Mouse (Mus musculus) limb, embryonic 15.5 days (tissue): Measurements from ENCODE around the gene Slc17a7. TPM values are rescaled to one million over a fixed set of nuclear protein-coding genes. Genes with fewer than 3 reads are reported as not detected.
"Not testable (repeated sequence)": the region's sequence is repeated elsewhere in the genome, so short reads cannot be mapped to it uniquely, and the experiment has no call there.

Source experiments
- ATAC-seq: fragments of 200-750 bp; cut with Nextera tagmentation; 2 replicates; pipeline ENCODE4 v1.8.0; 2017; ENCODE audit warnings: low read depth, moderate TSS enrichment; ENCODE audit not compliant: insufficient number of reproducible peaks, low FRiP score, low TSS enrichment
- H3K27ac ChIP-seq: fragments of 300-500 bp; sonication (generic); 2 replicates; pipeline ENCODE4 v1.5.1; 2015; ENCODE audit warnings: moderate library complexity, mild to moderate bottlenecking, inconsistent platforms
- H3K27me3 ChIP-seq: fragments of 300-500 bp; sonication (generic); 2 replicates; pipeline ENCODE4 v1.6.1; 2015; ENCODE audit warnings: inconsistent platforms
- H3K36me3 ChIP-seq: fragments of 300-500 bp; sonication (generic); 2 replicates; pipeline ENCODE4 v1.6.1; 2015; ENCODE audit warnings: inconsistent platforms
- H3K4me1 ChIP-seq: fragments of 300-500 bp; sonication (generic); 2 replicates; pipeline ENCODE4 v1.6.1; 2015; ENCODE audit warnings: inconsistent platforms
- H3K4me2 ChIP-seq: fragments of 300-500 bp; sonication (generic); 2 replicates; pipeline ENCODE4 v1.6.1; 2015; ENCODE audit warnings: mild to moderate bottlenecking, inconsistent platforms
- H3K4me3 ChIP-seq: fragments of 300-500 bp; sonication (generic); 2 replicates; pipeline ENCODE4 v1.5.1; 2015; ENCODE audit warnings: mild to moderate bottlenecking, inconsistent platforms
- H3K9ac ChIP-seq: fragments of 300-500 bp; sonication (generic); 2 replicates; pipeline ENCODE4 v1.6.1; 2015; ENCODE audit warnings: inconsistent platforms
- H3K9me3 ChIP-seq: fragments of 300-500 bp; sonication (generic); 2 replicates; pipeline ENCODE4 v1.6.1; 2016; ENCODE audit warnings: inconsistent platforms
- WGBS: fragments of 180-500 bp; shearing (Covaris S2); methylation state at CpG from one replicate; pipeline ENCODE4 v1.1.7; 2015; 5-methylcytosine and 5-hydroxymethylcytosine counted together
- polyA plus RNA-seq: library from polyadenylated mRNA; unstranded; fragments of >200 nt; fragmentation: Nextera tagmentation; extraction: Ambion mirVana; gene quantifications from 2 replicates; pipeline ENCODE4 v1.2.1, GENCODE M21; 2015

Slc17a7 gene
- polyA plus RNA-seq, 1 experiment from 2014 or later: 0.12 TPM

DNA sequence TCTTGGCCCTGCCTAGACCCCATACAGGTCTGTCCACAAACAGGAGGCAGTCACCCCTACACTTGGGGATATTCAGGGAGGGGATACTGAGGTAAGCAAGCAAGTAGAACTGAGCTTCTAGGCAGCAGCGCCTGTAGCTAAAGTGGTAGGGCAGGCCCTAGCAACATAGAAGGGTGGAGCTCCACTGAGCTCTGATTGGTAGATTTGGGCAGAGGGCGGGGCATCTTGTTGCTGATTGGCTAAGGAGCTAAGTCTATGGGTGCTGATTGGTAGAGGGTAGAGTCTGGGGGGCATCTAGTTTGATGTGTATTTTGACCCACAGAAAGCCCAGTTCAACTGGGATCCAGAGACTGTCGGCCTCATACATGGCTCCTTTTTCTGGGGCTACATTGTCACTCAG lies 5.7 kb downstream of the Slc17a7 start:
- Histone ChIP-seq H3K36me3 (no peaks in the 10 kb centered on the region), H3K27ac (no peak overlapping the region), H3K9me3 (peaks cover 8% of the 10 kb centered on the region; the same call in 1 of the 2 replicates), H3K9ac (no peak overlapping the region), H3K27me3 (peaks cover 94% of the 10 kb centered on the region), H3K4me3 (no peak overlapping the region), H3K4me1 (no peaks in the 10 kb centered on the region), H3K4me2 (no peak overlapping the region)
- no peak for ATAC-seq
- 87% methylated on average over 3 of the region's 3 CpGs for WGBS

DNA sequence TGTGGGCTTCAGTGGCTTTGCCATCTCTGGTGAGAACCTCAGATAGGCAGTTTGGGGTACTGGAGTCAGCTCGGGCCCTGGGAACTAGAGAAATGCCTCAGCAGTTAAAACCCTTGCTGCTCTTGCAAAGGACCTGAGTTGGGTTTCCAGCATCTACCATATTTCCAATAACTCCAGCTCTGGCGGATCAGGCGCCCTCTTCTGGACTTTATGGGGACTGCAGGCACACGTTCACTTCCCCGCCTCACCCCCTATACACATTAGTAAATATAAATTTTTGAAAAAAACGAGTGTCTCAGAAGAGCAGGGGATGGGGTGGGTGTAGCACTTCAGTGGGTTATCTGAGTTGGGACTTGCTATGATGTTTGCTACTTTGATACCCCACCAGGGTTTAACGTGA lies 9.2 kb downstream of the Slc17a7 start:
- H3K27ac ChIP-seq: no peak overlapping the region
- no peak overlapping the region for H3K4me3 ChIP-seq
- H3K36me3 ChIP-seq: no peaks in the 10 kb centered on the region
- no peak for ATAC-seq
- peaks cover 94% of the 10 kb centered on the region for H3K27me3 ChIP-seq
- peaks cover 20% of the 10 kb centered on the region for H3K4me1 ChIP-seq
- no peak overlapping the region for H3K9ac ChIP-seq
- WGBS: 55% methylated on average over 7 of the region's 7 CpGs
- no peak overlapping the region for H3K4me2 ChIP-seq
- H3K9me3 ChIP-seq: peaks cover 8% of the 10 kb centered on the region; the same call in 1 of the 2 replicates

DNA sequence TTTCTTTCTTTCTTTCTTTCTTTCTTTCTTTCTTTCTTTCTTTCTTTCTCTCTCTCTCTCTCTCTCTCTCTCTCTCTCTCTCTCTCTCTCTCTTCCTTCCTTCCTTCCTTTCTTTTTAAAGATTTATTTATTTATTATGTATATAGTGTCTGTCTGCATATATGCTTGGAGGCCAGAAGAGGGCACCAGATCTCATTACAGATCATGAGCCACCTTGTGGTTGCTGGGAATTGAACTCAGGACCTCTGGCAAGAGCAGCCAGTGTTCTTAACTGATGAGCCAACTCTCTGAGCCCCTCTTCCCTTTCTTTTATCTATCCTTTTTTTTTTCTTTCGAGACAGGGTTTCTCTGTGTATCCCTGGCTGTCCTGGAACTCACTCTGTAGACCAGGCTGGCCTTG lies 10.0 kb downstream of the Slc17a7 start:
- H3K9me3 ChIP-seq, H3K36me3 ChIP-seq, H3K4me2 ChIP-seq, H3K9ac ChIP-seq, H3K27ac ChIP-seq, H3K4me3 ChIP-seq, ATAC-seq: not testable (repeated sequence)
- Histone ChIP-seq H3K4me1 (peaks cover 20% of the 10 kb centered on the region), H3K27me3 (peaks cover 94% of the 10 kb centered on the region)
- WGBS: 64% methylated on average over 1 of the region's 1 CpGs

DNA sequence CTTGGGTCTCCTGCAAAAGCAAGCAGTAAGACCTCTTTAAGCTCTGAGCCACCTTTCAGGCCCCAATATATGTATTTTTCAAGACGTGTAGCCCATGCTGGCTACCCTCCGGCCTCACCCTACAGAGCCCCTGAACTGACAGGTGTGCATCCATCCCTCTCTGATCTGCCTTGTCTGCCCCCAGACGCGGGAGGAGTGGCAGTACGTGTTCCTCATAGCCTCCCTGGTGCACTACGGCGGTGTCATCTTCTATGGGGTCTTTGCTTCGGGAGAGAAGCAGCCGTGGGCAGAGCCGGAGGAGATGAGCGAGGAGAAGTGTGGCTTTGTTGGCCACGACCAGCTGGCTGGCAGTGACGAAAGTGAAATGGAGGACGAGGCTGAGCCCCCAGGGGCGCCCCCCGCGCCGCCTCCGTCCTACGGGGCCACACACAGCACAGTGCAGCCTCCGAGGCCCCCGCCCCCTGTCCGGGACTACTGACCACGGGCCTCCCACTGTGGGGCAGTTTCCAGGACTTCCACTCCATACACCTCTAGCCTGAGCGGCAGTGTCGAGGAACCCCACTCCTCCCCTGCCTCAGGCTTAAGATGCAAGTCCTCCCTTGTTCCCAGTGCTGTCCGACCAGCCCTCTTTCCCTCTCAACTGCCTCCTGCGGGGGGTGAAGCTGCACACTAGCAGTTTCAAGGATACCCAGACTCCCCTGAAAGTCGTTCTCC lies 11.0 kb downstream of the Slc17a7 start:
- Histone ChIP-seq H3K4me2 (0 out of 2 replicates have a peak overlapping the region, but pooled peaks have one; percentile 15), H3K9me3 (peaks cover 4% of the 10 kb centered on the region; the same call in 1 of the 2 replicates), H3K4me1 (peaks cover 20% of the 10 kb centered on the region), H3K27me3 (peaks cover 94% of the 10 kb centered on the region), H3K27ac (no peak overlapping the region), H3K36me3 (no peaks in the 10 kb centered on the region), H3K9ac (no peak overlapping the region), H3K4me3 (peak overlapping the region; percentile 21)
- no peak for ATAC-seq
- WGBS: 3% methylated on average over 29 of the region's 29 CpGs

DNA sequence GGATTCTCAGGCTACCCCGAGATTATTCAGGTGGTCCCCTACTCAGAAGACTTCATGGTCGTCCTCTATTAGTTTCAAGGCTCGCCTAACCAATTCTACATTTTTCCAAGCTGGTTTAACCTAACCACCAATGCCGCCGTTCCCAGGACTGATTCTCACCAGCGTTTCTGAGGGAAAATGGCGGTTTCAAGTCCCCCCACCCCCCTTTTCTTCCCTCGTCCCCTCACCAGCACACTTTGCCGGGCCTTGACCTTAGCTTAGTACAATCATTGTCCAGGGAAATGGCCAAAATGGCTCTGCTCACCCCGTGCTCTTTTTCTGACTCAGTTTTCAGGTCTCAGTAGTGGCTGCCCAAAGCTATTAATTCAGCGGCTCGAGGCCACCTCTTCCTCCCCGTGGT lies 11.6 kb downstream of the Slc17a7 start:
- no peaks in the 10 kb centered on the region for H3K36me3 ChIP-seq
- no peaks in the 10 kb centered on the region; the same call in 1 of the 2 replicates for H3K9me3 ChIP-seq
- H3K9ac ChIP-seq: no peak overlapping the region
- 2% methylated on average over 13 of the region's 13 CpGs for WGBS
- H3K4me1 ChIP-seq: peaks cover 20% of the 10 kb centered on the region
- peaks cover 94% of the 10 kb centered on the region for H3K27me3 ChIP-seq
- no peak for ATAC-seq
- H3K27ac ChIP-seq: no peak overlapping the region
- H3K4me2 ChIP-seq: no peak overlapping the region
- H3K4me3 ChIP-seq: no peak overlapping the region

DNA sequence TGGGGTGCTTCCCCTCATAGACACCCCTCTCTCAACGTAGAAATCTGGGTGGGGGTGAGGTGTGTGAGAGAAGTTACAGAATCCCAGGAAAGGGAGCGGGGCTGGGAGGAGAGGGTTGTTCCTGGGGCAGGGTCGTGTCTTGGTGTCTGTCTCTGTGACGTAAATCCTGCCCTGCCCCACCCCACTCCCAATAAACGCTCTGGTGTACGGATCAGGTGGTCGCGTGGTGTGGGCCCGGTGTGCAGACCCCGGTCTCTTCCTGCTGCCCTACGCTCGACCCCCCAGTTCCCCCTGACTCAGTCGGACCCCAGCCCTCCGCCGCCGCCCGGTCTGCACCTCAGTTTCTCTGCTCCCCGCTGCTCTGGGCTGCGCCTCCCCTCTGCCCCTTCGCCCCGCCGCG lies 12.2 kb downstream of the Slc17a7 start:
- H3K4me2 ChIP-seq: peak overlapping the region; percentile 40
- H3K27ac ChIP-seq: no peak overlapping the region

DNA sequence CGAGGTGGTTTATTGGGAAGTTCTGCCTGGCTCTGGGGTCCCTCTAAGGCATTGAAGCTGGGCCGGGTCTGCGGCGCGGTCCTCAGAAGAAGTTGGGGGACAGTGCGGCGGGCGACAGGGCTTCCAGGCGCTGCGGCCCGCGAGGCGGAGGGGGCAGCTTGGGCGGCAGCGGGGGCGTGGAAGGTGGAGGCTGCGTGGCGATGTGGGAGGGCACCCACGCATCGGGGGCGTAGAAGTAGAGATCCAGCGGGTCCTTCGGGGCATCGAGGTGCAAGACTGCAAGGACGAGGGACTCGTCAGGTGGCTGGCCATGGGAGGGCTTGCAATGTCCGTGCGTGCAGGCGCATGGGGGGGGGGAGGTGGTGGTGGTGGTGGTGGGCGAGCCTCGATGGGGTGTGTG lies 12.6 kb downstream of the Slc17a7 start:
- H3K4me2 ChIP-seq: peak overlapping the region; percentile 40
- WGBS: 4% methylated on average over 29 of the region's 31 CpGs
- H3K27ac ChIP-seq: no peak overlapping the region
- H3K4me1 ChIP-seq: peaks cover 22% of the 10 kb centered on the region
- H3K27me3 ChIP-seq: peaks cover 96% of the 10 kb centered on the region
- no peak for ATAC-seq
- H3K36me3 ChIP-seq: no peaks in the 10 kb centered on the region
- H3K9ac ChIP-seq: no peak overlapping the region
- H3K9me3 ChIP-seq: no peaks in the 10 kb centered on the region
- H3K4me3 ChIP-seq: peak overlapping the region; percentile 27

More for the DNA sequence above, 12.2 kb downstream of the Slc17a7 start:
- Histone ChIP-seq H3K27me3 (peaks cover 95% of the 10 kb centered on the region), H3K9me3 (no peaks in the 10 kb centered on the region), H3K4me1 (peaks cover 20% of the 10 kb centered on the region), H3K36me3 (no peaks in the 10 kb centered on the region), H3K9ac (no peak overlapping the region), H3K4me3 (peak overlapping the region; percentile 27)
- WGBS: 2% methylated on average over 23 of the region's 23 CpGs
- ATAC-seq: no peak

DNA sequence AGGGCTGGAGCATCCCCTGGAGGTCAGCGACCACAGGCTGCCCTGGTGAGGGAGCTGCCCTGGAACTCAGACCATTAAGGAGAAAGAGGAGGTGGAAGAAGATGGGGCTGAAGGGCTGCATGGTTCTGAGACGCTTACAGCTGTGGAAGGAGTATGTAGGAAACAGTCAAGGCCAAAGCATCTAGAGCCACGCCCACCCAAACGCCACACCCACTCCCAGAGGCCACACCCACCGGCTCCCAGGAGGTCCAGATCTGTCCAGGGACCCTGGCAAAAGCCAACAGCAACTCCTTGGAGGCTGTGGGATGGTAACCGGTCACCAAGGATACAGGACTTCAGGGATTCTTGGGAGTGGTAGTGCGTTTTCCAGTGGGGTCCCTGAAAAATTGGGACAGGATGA lies 14.8 kb downstream of the Slc17a7 start:
- Histone ChIP-seq H3K27ac (no peak overlapping the region), H3K4me1 (peaks cover 33% of the 10 kb centered on the region), H3K9ac (no peak overlapping the region), H3K36me3 (no peaks in the 10 kb centered on the region), H3K27me3 (peaks cover 98% of the 10 kb centered on the region), H3K9me3 (no peaks in the 10 kb centered on the region), H3K4me3 (no peak overlapping the region), H3K4me2 (no peak overlapping the region)
- ATAC-seq: no peak
- 25% methylated on average over 7 of the region's 7 CpGs for WGBS

DNA sequence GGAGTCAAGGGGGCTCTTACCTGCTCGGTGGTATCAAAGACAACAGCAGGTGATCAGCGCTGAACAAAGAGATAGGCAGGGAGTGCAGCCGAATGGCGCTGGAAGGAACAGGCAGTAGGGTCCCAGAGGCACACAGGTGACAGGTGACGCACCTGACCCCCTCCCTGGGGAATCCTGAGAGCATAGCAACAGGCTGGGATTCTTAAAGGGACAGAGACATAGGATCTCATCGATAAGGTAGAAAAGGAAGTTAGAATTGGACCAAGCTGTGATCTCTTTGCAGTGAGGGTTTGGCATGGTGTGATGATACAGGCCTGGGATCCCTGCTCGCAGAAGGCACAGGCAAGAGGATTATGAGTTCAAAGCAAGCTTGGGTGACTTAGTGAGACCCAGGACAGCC lies 15.7 kb downstream of the Slc17a7 start, which contains the start of gene Gfy:
Gene Gfy (minus strand): TSS at position 101 of the 400 bp plus-strand sequence.
- ATAC-seq: no peak
- H3K9ac ChIP-seq: no peak within 1 kb of the TSS
- H3K27ac ChIP-seq: no peak within 1 kb of the TSS
- H3K4me3 ChIP-seq: no peak within 1 kb of the TSS
- H3K4me2 ChIP-seq: no peak within 1 kb of the TSS
- H3K27me3 ChIP-seq: peaks cover 100% of the 10 kb centered on the region
- WGBS: 23% methylated on average over 7 of the region's 7 CpGs
- H3K36me3 ChIP-seq: no peaks in the 10 kb centered on the region
- H3K4me1 ChIP-seq: peaks cover 33% of the 10 kb centered on the region
- no peaks in the 10 kb centered on the region for H3K9me3 ChIP-seq

DNA sequence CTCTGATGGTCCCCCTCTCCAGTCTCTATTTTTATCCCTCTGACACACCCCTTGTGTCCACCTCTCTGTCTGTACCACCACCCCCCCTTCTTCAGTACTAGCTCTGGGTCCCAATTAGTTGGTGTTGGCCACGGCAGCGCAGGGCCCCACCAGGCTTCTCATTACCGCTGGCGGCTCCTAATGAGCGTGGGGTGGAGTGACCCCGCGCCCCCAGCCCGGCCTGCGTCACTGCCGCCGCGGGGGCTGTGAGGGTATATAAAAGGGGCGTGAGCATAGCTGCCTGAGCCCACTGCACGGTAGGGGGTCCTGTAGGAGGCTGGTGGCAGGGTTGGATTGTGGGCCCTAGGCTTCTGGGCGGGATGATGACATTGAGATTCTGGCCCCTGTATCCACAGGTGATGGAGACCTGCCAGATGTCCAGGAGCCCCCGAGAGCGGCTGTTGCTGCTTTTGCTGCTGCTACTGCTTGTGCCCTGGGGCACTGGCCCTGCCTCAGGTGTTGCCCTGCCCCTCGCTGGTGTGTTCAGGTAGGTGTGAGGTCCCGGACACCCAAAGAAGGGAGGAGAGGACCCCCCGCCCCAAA lies 17.2 kb downstream of the Slc17a7 start, which contains the start of gene Pth2:
Gene Pth2 (plus strand): TSS at position 100 of the 582 bp plus-strand sequence.
- H3K4me1 ChIP-seq: peaks cover 22% of the 10 kb centered on the region

DNA sequence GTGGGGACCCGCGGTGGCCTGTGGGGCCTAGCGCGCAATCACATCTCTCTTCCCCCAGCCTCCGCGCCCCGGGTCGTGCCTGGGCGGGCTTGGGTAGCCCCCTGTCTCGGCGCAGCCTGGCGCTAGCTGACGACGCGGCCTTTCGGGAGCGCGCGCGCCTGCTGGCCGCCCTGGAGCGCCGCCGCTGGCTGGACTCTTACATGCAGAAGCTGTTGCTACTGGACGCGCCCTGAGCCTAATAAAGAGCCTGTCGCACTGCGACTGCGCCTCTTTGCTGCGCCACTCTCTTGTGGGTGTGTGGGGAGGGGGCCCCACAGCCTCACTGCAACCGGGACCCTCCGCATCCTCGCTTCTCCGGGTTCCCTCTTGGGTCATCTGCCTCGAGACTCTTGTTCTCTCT lies 17.8 kb downstream of the Slc17a7 start:
- Histone ChIP-seq H3K9me3 (no peaks in the 10 kb centered on the region), H3K36me3 (no peaks in the 10 kb centered on the region), H3K4me2 (no peak overlapping the region), H3K4me3 (peak overlapping the region; percentile 4; the same call in 1 of the 2 replicates), H3K4me1 (peaks cover 17% of the 10 kb centered on the region), H3K27me3 (peaks cover 99% of the 10 kb centered on the region), H3K9ac (no peak overlapping the region), H3K27ac (no peak overlapping the region)
- ATAC-seq: no peak
- WGBS: 4% methylated on average over 34 of the region's 35 CpGs

More for the DNA sequence above, 17.2 kb downstream of the Slc17a7 start, which contains the start of gene Pth2:
- no peak within 1 kb of the TSS for H3K27ac ChIP-seq
- WGBS: 10% methylated on average over 20 of the region's 20 CpGs
- no peak for ATAC-seq
- no peaks in the 10 kb centered on the region for H3K9me3 ChIP-seq
- no peak within 1 kb of the TSS for H3K4me2 ChIP-seq
- H3K4me3 ChIP-seq: peak within 1 kb of the TSS; percentile 4; the same call in 1 of the 2 replicates
- H3K9ac ChIP-seq: no peak within 1 kb of the TSS
- peaks cover 99% of the 10 kb centered on the region for H3K27me3 ChIP-seq
- no peaks in the 10 kb centered on the region for H3K36me3 ChIP-seq

DNA sequence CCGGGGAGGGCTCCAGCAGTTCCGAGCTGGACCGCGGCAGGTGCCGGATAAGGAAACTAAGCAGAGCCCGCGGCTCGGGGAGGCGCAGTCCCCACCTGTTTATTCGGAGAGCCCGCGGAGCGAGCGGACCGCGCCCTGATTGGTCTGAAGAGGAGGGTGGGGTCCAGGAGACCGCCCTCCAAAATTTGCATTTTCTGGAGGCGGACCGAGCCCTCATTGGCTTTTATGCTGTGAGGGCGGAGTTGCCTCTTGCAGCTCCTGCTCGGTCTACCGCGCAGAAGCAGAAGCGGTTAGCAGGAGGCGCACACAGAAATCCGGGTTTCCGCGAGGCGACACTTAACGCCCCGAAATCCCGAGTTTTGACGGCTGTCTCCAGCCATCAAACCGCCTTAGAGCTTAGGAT lies 18.5 kb downstream of the Slc17a7 start:
- Histone ChIP-seq H3K27me3 (peaks cover 93% of the 10 kb centered on the region), H3K9ac (no peak overlapping the region), H3K9me3 (no peaks in the 10 kb centered on the region), H3K4me3 (peak overlapping the region; percentile 30), H3K4me1 (peaks cover 13% of the 10 kb centered on the region), H3K36me3 (no peaks in the 10 kb centered on the region), H3K27ac (no peak overlapping the region), H3K4me2 (peak overlapping the region; percentile 55)
- under 1% methylated on average over 34 of the region's 34 CpGs for WGBS
- peak; percentile 80 for ATAC-seq
